Mouse (Mus musculus) gastrocnemius, postnatal 4 days (tissue): Measurements from ENCODE around the gene Astn2. TPM values are rescaled to one million over a fixed set of nuclear protein-coding genes. Genes with fewer than 3 reads are reported as not detected.
"Not testable (repeated sequence)": the region's sequence is repeated elsewhere in the genome, so short reads cannot be mapped to it uniquely, and the experiment has no call there.

Experiments
- DNase-seq, 2 experiments: peaks; one replicate each; pipeline ENCODE4 v3.0.0; 2021 to 2022; ENCODE audit warnings: low spot score in 2 of 2, mixed read lengths in 2 of 2
- total RNA-seq, 2 experiments: library from RNA; stranded (reverse); gene quantifications; 2 replicates each; pipeline ENCODE4 v1.2.3; 2021

Astn2 gene
- total RNA-seq, 2 experiments from 2014 or later, result 3.3 to 4.3 TPM

DNA sequence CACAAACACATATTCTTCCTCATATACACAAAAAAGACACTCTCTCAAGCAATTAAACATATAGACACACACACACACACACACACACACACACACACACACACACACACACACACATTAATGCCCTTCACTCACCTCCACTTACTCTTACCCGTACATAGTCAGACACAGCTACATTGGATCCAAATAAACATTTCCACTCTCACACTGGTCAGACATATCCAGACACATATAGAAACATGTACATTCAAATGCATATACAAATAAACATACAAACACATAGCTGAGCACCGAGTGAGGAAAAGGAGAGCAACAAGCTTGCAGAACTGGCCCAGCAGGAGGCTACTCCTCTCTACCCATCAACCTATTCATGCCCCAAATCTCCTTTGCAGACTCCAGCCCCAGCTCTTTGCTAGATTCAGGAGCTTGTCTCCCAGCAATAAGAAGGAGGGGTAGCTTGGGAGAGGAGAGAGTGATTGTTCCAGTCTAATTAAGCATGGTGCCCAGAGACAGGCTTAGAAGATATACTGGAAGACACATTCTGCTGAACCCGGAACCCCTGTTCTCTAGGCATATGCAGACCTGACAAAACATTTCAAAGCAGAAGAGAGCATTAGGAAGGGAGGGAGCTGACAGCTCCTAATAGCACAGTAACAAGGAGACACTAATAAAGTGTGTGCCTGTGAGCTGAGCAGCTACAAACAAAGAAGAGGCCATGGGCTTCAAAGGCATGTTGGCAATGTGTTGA, 718.0 kb downstream of the Astn2 start:
- DNase-seq, result no peak

DNA sequence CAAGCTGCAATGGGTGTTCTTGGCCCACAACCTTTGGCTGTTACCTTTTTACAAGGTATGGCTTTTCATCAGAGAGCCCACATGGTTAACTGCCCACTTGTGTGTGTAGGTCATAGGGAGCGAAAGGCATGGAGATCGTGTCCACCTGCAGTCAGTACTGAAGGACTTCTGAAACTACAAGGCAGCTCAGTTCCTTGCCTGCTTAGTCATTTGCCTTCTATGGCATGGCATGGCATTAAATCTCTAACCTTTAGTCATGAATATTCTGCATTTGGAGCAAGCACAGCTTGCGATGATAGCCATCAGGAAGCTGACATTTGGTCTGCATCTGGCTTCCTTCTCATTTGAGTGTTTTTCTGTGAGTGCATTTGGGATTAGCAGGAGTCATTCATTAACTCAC, 720.0 kb downstream of the Astn2 start:
- no peak for DNase-seq

DNA sequence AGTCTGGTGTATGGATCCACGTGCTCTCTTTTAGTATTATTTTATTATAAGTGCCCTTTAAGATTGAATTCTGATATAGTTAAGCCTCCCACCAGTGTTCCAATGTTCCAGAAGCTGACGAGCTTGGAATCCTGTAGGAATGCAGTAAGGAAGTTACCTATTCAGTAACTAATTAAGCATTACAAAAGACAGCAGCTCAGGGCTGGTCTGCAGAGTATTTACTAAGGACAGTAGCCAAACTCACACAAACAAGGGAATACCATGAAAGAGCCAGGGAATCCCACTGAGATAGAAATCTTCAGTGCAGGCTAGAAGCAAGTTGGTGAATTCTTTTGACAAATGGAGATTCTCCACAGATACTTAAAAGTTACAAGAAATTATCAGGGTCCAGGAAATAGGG, 724.6 kb downstream of the Astn2 start:
- not testable (repeated sequence) for DNase-seq

DNA sequence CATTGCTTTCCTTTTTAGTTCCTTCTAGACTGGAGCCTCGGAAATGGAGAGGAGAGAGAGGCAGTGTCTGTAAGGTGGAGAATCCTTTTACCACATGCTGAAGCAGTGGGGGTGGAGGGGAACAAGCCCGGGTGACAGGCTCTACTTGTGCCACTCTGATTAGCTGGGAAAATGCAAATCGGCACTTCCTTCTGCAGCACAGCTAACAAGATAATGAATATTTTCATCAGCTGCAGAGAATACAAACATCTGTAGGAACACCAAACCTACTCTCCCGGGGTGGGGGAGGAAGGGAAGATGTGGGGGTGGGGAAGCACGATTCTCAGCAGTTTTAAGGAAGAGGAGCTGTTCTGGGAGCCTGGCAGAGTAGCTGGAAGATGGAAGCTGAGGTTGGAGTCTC, 725.5 kb downstream of the Astn2 start:
- no peak for DNase-seq

DNA sequence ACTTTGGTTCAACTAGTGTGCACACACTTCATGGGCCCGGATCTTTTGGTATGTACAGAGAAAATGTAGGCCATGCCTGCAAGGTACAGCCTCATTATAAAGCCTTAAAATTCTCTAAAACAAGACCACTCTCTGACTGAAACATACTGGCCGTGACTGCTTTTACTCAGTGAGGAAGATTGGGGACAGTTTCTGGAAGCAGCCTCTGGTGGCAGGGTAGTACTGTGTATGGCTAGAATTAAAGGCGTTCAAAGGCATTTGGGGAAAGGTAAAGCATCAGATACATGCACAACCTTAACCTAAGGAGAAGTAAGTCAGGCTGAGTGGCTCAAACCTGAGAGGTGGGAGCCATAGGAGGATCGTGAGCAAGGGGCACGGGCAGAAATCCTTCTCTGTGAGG, 725.9 kb downstream of the Astn2 start:
- DNase-seq, result no peak

DNA sequence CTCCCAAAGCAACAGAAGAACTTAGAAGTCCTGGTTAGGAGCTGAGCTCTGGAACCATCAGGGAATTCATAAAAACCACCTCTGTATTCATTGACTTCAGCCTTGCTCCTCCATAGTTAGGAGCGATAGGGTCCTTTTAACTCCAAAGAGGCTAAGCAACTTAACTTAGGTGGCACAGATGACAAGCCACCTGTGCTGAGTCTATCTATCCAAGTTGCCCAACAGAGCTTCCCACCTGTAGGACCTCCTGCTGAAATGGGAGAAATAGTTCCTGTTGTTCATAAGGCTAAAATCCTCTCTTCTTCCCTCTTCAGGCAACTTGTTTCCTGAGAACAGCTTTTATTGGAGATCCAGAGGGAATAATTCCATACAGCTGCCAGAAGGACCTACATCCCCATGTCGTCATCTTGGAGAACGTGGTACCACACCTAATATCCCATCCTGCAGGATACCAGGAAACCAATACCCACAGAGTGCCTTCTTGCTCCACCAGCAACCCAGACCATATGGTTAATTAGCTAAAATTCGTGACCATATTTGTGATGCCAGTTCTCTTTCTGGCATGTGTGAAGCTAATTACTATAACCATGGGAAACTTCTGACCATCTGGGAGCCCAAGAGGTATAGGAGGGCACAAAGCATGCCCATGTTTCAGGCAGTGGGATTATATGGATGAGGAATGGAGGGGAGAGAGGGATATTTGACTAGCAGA, 730.0 kb downstream of the Astn2 start:
- no peak for DNase-seq

DNA sequence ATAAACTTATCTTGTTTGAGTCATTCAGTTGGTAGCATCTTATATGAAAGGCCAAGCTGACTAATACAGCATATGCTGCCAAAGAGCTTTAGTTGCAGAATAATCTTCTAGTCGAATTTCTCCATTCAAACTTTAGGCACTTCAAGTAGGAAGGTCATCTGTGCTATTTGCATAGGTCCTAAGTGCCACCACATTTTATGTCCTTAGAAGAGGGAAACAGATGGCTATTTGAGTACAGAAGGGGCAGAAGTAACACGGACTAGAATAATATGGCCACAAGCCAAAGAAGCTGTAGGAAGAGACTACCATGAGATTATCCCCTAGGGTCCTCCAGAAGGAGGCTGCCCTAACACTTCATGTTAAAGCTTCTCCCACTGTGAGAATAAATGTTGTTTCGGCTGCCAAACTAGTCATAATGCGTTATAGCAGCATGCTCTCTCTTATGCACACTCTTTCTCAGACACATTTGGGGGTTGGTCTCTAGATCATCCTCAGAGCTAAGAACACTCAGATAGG, 730.9 kb downstream of the Astn2 start:
- DNase-seq, result no peak

DNA sequence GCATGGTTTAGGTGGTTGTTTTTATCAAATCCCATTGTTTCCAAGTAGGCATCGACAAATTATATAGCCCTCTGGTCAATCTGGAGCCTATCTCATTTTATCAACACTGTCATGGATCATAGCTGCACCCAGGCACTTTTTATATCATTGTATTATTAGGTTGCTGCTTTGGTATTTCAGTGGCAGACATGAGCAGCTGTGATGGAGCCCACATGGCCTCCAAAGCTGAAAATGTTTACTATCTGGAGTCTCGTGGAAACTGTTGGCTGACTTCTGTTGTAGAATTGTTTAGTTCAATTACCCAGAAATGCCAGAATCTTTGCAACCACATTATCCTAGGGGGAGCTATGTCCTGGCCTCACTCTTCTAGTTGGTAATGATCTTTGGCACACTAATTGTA, 732.1 kb downstream of the Astn2 start:
- DNase-seq, result no peak

DNA sequence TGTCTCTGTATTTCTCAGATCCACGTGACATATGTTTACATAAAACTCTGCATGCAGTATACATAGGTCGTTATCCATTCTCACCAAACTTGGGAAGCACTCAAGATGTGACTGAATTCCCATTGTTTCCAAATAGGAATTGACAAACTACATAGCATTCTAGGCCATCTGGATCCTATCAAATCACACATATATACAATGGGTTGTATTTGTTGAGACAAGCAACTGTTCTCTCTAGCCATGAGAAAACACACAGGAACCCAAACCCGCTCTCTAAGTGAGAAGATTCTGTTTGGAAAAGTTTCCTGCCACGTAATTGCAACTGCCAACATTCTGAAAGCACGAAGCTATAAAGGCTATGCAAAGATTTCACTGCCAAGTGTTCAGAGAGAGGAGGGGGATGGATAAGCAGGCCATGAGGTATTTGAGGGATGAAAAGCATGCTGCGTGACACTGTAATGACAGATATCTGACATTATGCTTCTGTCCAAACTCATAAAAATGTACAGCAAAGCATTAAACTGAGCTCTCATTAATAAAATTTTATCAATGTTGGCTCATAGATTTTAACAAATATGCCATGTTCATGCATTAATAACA, 732.7 kb downstream of the Astn2 start:
- DNase-seq, result no peak

DNA sequence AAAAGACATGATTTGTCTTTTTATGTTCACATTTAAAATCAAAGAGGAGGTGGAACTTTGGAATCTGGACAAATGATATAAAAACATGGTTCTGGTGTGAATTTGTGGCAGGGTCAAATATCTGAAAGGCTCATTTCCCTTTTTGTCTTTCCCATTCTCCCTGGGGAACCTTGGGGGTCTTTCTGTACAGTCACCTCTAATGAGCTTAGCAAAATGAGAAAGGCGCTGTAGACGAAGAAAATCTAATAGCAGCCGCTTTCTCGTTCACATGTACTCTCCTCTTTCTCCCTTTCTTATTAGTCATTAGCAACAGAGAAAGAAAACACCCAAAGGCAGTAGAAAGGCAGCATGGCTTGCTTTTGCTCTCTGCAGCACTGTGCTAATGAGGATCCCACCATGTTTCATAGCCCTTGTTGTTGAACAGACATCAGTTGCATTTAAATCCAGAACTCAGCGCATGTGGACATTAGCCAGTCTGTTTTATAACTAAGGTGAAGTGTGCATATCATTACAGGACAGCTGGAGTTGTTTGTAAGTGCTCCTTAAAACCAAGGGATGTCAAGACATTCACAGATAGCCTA, 737.3 kb downstream of the Astn2 start:
- DNase-seq, result no peak

DNA sequence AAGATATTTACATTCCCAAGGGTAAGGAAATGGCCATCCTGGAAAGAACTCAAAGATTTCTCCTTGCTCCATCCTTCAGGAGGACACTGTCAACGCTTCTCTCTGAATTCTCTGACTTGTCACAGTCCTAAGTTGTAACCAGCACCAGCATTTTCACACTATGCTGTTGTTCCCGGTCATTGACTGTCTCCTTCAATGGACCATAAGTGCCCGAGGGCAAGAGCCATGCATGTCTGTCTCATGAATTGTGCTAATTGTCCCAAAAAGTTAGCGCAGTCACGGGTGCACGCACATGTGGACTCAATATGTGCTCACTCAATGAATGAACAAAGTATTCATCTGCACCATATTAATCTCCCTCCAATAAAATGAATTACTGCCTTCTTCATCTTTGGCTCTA, 741.2 kb downstream of the Astn2 start:
- DNase-seq, result no peak

DNA sequence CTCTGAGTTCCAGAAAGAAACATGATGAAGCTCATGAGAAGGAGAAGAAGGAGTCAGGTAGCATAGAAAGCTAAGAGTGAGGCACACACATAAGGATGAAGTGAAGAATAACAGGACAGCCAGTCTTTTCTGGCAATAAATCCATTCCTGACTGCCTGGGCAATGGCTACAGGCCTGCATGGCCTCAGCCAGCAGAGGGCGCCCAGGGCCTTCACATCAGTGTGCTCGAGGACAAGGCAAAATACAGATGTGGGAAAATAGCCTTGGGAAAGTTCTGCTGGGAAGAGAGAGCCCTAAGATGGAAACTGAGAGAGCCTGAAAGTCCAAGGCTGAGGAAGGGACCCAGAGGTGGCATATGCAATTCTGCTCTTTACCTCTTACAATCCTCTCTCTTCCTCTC, 749.7 kb downstream of the Astn2 start:
- DNase-seq, result peak; percentile 72 to 83

DNA sequence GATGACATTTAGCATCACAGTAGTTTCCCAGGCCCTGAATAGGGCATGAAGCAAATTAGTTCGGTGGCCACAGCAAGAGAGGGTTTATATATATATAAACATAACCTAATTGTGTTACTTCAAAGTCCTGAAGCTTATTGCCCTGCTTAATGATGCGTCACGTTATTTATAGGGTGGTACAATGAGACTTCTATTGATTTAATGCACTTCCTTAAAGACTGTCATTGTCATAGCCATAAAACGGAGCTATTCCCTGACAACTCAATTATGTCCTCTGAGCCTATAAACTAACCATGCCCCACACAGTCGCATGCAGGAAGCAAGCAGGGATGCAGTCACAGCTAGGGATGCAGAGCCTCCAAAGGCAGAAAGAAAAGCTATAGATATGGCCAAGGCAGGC, 761.8 kb downstream of the Astn2 start:
- no peak for DNase-seq

DNA sequence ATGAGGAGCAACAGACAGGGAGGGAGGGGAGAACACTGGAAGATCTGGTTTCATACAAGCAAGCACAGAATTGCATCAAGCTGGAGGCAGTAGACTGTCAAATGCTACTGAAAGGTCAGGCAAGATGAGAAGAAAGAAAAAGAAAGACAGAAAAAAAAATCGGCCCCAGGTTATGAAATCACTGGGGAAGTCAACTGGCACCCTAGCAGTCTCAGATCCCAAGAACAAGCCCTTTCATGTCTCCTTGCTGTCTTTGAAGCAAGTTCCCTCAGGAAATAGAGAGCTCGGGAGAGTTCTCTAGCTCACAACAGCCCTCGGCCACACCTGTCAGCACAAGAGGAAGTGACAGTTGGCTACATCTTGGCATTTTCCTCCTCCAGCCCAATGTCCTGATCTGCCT, 766.2 kb downstream of the Astn2 start:
- no peak for DNase-seq

DNA sequence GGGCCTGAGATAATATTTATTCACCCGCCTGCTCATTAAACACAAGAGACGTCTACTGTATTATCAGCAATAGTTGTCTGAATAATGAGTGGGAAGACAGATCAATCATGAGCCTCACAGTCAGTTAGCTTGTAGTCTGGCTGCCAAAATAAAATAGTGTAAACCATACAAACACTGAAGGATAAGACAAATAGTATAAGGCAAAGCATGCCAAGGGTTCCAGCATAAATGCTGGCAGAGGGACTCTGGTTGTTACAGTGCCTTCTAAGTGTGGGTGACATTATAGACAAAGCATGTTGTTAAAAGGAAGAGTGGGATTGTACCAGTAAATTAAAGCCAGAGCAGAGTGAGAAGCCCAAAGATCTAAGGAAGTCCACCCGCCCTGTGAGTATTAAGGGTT, 784.3 kb downstream of the Astn2 start:
- no peak for DNase-seq

DNA sequence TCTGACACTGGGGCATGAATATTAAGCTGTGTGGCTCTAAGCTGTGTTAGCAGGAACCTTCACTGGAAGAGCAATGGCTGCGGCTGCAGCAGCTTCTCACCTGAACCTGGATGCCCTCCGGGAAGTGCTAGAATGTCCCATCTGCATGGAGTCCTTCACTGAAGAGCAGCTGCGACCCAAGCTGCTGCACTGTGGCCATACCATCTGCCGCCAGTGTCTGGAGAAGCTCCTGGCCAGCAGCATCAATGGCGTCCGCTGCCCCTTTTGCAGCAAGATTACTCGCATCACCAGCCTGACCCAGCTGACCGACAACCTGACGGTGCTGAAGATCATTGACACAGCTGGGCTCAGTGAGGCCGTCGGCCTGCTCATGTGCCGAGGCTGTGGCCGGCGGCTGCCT, 791.3 kb downstream of the Astn2 start:
- no peak for DNase-seq

DNA sequence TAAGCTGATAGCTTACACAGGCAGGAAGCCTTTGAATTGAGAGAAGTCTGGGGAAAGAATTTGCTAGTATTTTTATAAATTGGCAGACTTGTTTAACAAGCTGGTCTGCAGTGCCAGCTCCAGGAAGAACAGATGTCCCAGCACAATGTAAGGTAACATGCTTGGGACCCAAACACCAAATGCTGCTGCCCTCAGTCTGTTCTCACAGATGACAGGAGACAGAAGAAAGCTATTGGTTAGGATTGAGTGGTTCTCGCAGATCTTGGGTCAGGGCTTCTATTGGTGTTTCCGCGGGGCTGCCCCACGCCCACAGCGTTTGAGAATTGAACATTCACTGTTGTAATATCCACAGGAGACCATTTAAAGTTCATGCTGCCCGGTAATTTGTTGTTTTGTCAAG, 793.5 kb downstream of the Astn2 start:
- DNase-seq, result no peak

DNA sequence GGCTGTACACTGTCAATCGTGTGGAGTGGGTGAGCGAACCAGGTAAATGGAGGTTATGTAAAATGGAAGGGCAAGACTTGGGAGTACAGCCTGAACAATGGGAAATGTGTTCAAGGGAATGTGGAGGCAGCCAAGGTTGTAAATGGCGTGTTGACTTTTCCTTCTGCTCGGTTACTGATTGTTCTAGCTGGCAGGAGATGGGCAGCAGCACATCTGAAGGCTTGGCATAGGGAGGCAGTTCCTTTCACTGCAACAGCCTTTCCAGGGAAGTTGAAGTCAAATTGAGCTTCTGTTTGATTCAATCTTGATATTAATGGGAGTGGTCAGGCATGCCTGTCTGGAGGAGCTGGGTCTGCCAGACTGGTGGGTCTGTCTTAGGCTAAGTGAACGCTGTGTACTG, 794.1 kb downstream of the Astn2 start:
- no peak for DNase-seq

DNA sequence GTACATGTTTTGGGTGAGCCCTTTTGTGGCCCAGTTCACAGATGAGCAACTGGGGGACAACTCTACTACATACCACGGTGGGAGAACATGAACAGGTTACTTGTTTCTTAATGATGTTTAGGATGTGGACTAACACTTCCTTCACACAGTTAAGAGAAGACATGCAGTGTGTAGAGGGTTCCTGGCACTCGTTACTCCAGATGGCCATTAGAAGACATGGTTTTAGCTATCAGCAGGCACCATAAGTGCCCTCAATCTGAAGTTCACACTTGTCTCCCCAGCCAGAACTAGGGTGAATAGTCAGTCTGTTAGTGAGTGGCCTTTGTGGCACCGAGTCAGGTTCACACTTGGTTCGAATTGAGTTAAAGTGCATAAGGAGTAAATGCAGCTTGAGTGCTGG, 796.3 kb downstream of the Astn2 start:
- no peak for DNase-seq

DNA sequence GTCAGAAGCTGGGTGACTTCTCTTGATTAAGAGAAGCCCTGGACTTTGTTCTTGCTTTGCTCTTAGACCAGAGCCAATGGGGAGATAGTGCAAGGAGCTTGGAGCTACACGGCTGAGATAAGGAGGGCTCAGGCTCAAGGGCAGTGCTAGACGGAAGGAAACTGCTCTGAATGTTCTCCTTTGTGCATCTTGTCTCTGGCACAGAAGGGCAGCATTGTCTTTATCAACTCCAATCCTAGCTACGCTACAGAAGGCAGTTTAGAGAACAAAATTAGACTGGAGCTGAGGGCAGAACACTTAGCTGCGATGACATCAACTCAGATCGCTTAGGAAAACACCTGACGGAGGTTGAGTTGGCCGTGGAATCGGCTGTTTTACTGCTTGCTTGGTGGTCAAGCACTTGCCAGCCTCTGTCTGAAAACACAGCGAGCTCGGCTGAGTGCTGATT, 797.2 kb downstream of the Astn2 start:
- no peak for DNase-seq

DNA sequence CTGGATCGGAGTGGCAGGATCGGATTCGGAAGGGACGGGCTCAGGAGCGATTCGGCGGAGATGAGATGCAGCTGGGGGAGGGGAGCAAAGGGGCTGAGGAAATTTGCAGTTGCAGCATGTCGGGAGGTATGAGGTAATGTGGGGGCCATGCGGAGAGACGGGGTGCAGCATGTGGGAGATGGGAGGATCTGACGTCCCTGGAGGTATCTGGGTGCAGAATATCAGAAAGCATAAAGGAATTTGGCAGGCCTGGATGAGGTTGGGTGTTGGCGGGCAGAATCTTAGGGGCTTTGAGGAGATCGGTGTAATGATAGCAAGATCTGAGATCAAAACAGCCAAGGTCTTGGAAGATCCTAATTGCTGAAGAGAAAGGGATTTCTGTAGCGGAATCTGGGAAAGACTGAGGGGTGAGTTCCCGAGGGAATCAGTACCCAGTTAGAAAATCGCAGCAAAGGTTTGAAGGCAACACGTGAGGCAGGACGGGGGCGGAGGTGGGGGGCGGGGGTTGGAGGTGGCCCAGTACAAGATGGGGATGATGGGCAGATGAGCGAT, 799.2 kb downstream of the Astn2 start:
- no peak for DNase-seq
